Mouse (Mus musculus) layer of hippocampus, adult 9-11 months (tissue): ENCODE results near the gene Rspo4.

Experiments
- DNase-seq: peaks from one replicate; pipeline ENCODE4 v3.0.0; 2022

Gene Rspo4

DNA sequence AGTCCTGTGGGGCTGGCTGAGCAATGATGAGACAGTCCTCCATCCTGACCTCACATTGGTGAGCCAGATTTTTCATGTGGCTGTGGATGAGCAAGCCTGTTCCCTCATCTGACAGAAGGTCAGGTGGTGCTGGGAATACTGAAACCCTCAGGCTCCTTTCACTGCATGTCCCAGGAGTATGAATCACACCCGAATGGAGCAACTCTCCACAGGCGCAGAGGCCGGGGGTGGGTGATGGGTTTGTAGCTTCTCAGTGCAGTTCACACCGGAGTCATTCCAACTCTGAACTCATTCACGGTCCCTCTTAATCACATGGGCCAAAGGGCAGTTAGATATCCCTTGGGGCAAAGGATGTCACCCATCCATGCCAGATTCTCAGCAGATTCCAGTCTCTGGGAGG lies 71.4 kb downstream of the Rspo4 start:
- no peak for DNase-seq

DNA sequence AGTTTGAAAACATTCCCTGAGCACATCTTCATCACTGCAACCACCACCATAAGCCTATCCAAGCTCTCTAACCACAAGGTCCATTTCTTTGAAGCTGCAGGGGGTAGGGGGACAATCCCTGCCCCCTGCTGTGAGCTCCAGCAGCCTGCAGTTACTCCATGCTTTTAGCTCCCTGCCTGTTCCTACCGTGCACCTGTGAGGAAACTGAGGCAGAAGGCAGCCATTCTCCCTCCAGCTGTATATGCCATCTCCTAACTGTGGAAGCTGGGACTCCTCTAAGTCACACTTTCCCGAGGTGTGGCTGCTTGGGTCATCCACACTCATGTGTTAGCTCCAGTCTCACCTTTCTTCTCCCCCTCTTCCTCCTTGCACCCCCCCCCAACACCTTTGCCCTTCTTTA lies 72.4 kb downstream of the Rspo4 start:
- DNase-seq: no peak

DNA sequence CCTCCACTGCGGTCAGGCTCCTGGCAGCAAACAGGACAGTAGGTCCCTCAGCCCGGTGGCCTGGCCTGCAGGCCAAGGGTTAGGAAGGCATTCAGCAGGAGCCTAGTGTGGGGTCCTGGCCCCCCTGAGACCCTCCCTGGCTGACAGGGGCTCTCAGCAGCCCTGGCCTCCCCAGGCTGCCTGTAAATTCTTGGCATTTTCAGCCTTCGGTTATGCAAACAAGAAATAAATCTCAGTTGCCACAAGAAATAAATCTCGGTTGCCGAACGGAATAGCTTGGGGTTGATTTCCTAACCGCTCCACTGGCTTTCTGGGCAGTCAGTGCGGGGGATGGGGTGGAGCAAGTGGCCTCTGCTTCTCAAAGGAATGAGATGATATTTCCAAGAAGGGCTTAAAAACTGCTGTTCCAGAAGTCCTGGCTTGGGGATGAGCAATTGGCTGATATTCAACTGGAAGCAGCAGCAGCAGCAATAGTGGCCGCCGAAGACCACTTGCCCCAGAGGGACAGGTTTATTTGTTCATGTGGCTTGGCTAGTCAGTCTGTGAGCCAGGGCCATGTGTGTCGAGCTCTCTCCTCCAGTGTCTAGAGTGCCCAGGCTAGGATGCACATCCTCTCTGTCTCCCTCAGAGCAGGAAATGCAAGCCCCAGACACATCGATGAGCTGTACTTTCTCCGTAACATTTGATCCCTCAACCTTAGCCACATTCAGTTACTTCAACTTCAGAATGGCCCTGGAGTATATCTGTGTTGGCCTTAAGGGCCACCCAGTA lies 73.5 kb downstream of the Rspo4 start:
- no peak for DNase-seq

DNA sequence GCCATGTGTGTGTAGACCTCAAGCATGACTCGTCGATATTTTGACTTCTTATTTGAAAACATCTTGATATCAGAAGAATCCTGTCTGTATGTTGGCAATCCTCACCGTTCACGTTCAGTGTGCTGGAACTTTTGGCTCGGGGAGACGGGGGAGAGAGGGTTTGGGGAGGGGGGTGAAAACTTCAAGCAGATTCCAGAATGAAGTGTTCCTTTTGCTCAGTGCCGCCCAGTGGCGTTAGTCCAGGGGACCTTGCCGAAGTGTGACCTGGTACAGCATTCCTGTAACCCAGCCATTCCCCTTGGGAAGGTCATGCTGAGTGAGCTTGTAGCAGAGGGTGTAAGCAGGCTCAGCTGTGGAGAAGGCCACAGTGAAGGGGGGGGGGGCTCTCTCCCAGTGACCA lies 76.4 kb downstream of the Rspo4 start:
- no peak for DNase-seq

DNA sequence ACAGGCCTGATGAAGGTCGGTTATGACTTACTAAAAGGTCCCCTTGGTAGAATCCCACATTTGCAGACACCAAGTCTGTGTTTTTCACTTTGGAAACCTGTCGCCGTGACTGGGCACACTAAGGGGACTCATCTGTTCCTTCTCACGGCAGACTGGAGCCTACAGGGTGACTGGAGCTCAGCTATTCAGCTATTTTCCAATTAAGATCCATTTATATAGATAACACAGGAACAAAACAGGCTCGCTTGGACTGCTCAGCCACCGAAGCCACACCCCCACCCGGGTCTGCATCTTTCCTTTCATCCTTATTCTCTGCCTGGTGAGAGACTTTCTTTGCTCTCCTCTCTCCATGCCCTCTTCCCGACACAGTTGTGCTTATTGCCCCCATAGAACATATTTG lies 78.3 kb downstream of the Rspo4 start:
- no peak for DNase-seq

DNA sequence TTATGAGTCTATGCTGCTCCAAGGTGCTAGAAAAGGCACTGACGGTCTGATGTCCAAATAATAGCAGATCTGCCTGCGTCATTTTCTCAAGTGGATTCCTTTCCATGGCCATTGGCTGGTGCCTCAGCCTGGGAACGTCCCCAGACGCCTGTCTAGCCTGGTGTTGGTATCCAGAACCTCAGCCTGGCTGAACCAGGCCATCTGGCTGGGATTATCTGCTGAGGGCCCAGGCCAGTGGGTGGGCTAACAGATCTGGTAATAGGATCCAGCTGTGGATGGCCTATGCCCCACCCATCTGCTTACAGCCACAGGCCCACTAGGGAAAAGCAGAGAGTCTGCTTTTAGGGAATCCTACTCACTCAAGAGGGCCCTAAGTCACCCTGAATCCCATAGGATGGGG lies 78.9 kb downstream of the Rspo4 start:
- DNase-seq: no peak
